ENCODE assay signal across 24 mouse cellular contexts in genomic region chr6:4677356-4677761, GRCm38 (mm10).
DNase-seq lines count a peak whose midpoint lies in the region; ATAC-seq lines count a peak whose summit lies in the region.
"Had no signal": no experiment of that assay in that cellular context is flagged by ENCODE, and none has a peak within 500 bp of the region (broad histone marks: within the 10 kb centered on the region; RNA-seq: fewer than 3 reads in every experiment).

No protein-coding gene starts in this region.

- H3K4me2 ChIP-seq in midbrain, embryonic 12.5 days (replicated peaks): no peak overlapping the region
- H3K4me2 ChIP-seq in midbrain, embryonic 13.5 days (replicated peaks): no peak overlapping the region
- no peak overlapping the region for H3K4me2 ChIP-seq in forebrain, embryonic 14.5 days (ENCODE audit: low read length)
- H3K4me2 ChIP-seq: embryonic facial prominence, embryonic 13.5 days; limb, embryonic 13.5 days; liver, embryonic 13.5 days; neural tube, embryonic 13.5 days had no signal

- H3K4me1 ChIP-seq in midbrain, embryonic 12.5 days: peaks cover 10% of the 10 kb centered on the region; the same call in 1 of the 2 replicates
- H3K4me1 ChIP-seq in midbrain, embryonic 13.5 days (replicated peaks): 0 out of 2 replicates have a peak, but pooled peaks cover 6% of the 10 kb centered on the region
- peaks cover 4% of the 10 kb centered on the region; the same call in 1 of the 2 replicates for H3K4me1 ChIP-seq in forebrain, embryonic 14.5 days (ENCODE audit: control insufficient read depth, insufficient read depth, low read length)
- H3K4me1 ChIP-seq: heart, embryonic 10.5 days; liver, embryonic 13.5 days had no signal

- no peaks in the 10 kb centered on the region for H3K27me3 ChIP-seq in midbrain, embryonic 12.5 days
- no peaks in the 10 kb centered on the region for H3K27me3 ChIP-seq in midbrain, embryonic 13.5 days
- no peaks in the 10 kb centered on the region for H3K27me3 ChIP-seq in forebrain, embryonic 14.5 days (replicated peaks; ENCODE audit: control insufficient read depth, insufficient read depth, low read length)
- H3K27me3 ChIP-seq: embryonic facial prominence, embryonic 13.5 days; limb, embryonic 13.5 days; liver, embryonic 13.5 days; neural tube, embryonic 13.5 days; Patski had no signal

- peak; percentile 41 for DNase-seq in embryo, embryonic 10 days (ENCODE audit: low spot score)
- DNase-seq in embryo, embryonic 9.5 days (ENCODE audit: extremely low spot score): no peak
- DNase-seq in forebrain, embryonic 14.5 days (ENCODE audit: low spot score): peak; percentile 80
- DNase-seq in urinary bladder, postnatal 10 days (ENCODE audit: low spot score): no peak
- DNase-seq in spleen, postnatal 36 days (ENCODE audit: low spot score in 2 of 2): no peak
- DNase-seq in spleen, postnatal 4 days (ENCODE audit: low spot score in 2 of 2): no peak
- DNase-seq: adrenal gland, postnatal 14 days; cerebellum, adult 9-10 months; kidney, postnatal 36 days; liver, embryonic 13.5 days; lung, adult 2 months; lung, postnatal 14 days had no signal

- no peak overlapping the region for H3K9ac ChIP-seq in midbrain, embryonic 12.5 days (replicated peaks)
- no peak overlapping the region for H3K9ac ChIP-seq in midbrain, embryonic 13.5 days (replicated peaks)
- H3K9ac ChIP-seq in forebrain, embryonic 14.5 days (ENCODE audit: low read length): no peak overlapping the region
- H3K9ac ChIP-seq: embryonic facial prominence, embryonic 13.5 days; limb, embryonic 13.5 days; liver, embryonic 13.5 days; neural tube, embryonic 13.5 days had no signal

- 25% methylated on average over 1 of the region's 1 CpGs for WGBS in midbrain, embryonic 12.5 days
- WGBS in midbrain, embryonic 13.5 days: 20% methylated on average over 1 of the region's 1 CpGs
- 0% methylated on average over 1 of the region's 1 CpGs for WGBS in forebrain, embryonic 14.5 days

- H3K9me3 ChIP-seq in midbrain, embryonic 12.5 days: no peaks in the 10 kb centered on the region
- H3K9me3 ChIP-seq in midbrain, embryonic 13.5 days: no peaks in the 10 kb centered on the region
- H3K9me3 ChIP-seq in forebrain, embryonic 14.5 days (replicated peaks; ENCODE audit: control insufficient read depth, low read length): no peaks in the 10 kb centered on the region
- H3K9me3 ChIP-seq: embryonic facial prominence, embryonic 13.5 days; heart, embryonic 10.5 days; hindbrain, embryonic 10.5 days; limb, embryonic 13.5 days; liver, embryonic 13.5 days; neural tube, embryonic 13.5 days had no signal

- no peak overlapping the region for H3K27ac ChIP-seq in midbrain, embryonic 12.5 days (replicated peaks)
- no peak overlapping the region for H3K27ac ChIP-seq in midbrain, embryonic 13.5 days
- no peak overlapping the region for H3K27ac ChIP-seq in forebrain, embryonic 14.5 days (ENCODE audit: low read depth, low read length)
- H3K27ac ChIP-seq: embryonic facial prominence, embryonic 13.5 days; heart, embryonic 10.5 days; hindbrain, embryonic 10.5 days; limb, embryonic 13.5 days; liver, embryonic 13.5 days; neural tube, embryonic 13.5 days had no signal

- ATAC-seq in midbrain, embryonic 12.5 days (ENCODE audit: low FRiP score, low read depth): peak; percentile 47; the same call in 1 of the 2 replicates
- no peak for ATAC-seq in midbrain, embryonic 13.5 days
- ATAC-seq in forebrain, embryonic 14.5 days: peak; percentile 61
- ATAC-seq: activated CD4-positive, CD25-positive, alpha-beta regulatory T cell, adult 4 months; intestine, postnatal 0 days; midbrain, embryonic 16.5 days; Patski had no signal

- no peak overlapping the region for H3K4me3 ChIP-seq in midbrain, embryonic 12.5 days
- no peak overlapping the region for H3K4me3 ChIP-seq in midbrain, embryonic 13.5 days (replicated peaks)
- no peak overlapping the region for H3K4me3 ChIP-seq in forebrain, embryonic 14.5 days (ENCODE audit: low read depth, low read length)
- H3K4me3 ChIP-seq: embryonic facial prominence, embryonic 13.5 days; heart, embryonic 10.5 days; hindbrain, embryonic 10.5 days; limb, embryonic 13.5 days; liver, embryonic 13.5 days; myocyte; neural tube, embryonic 13.5 days had no signal

- 0 out of 2 replicates have a peak, but pooled peaks cover 2% of the 10 kb centered on the region for H3K36me3 ChIP-seq in midbrain, embryonic 12.5 days
- H3K36me3 ChIP-seq in midbrain, embryonic 13.5 days: peaks cover 4% of the 10 kb centered on the region
- H3K36me3 ChIP-seq in forebrain, embryonic 14.5 days (ENCODE audit: control insufficient read depth, insufficient read depth, low read length): no peaks in the 10 kb centered on the region
- H3K36me3 ChIP-seq: liver, embryonic 13.5 days had no signal

Comparison
In these comparisons a context has a peak if more than half of its experiments do, and no peak if none do; other contexts are left out.
1. DNase-seq: peak in embryo, embryonic 10 days (single experiment) and forebrain, embryonic 14.5 days (single experiment); none in embryo, embryonic 9.5 days (single experiment), urinary bladder, postnatal 10 days (single experiment), spleen, postnatal 36 days (0 of 2) and spleen, postnatal 4 days (0 of 2).